Mouse (Mus musculus) kidney, postnatal 10 days (tissue): ENCODE data around the gene Slc25a33.
"Not testable (repeated sequence)": the region's sequence is repeated elsewhere in the genome, so short reads cannot be mapped to it uniquely, and the experiment has no call there.

Experiments
- DNase-seq: peaks from one replicate; pipeline ENCODE4 v3.0.0; 2021; ENCODE audit warnings: mixed read lengths

Slc25a33 gene

GRCm38 (mm10) chr4:149793156-149794009, 19.3 kb upstream of the Slc25a33 start:
- peak; percentile 53 for DNase-seq

GRCm38 (mm10) chr4:149792159-149792800, 18.2 kb upstream of the Slc25a33 start:
- peak; percentile 64 for DNase-seq

- peak; percentile 31 for DNase-seq
Measured at GRCm38 (mm10) chr4:149791470-149791869, 17.4 kb upstream of the Slc25a33 start.

GRCm38 (mm10) chr4:149790969-149791368, 16.9 kb upstream of the Slc25a33 start:
- no peak for DNase-seq

GRCm38 (mm10) chr4:149790546-149790945, 16.5 kb upstream of the Slc25a33 start:
- no peak for DNase-seq

GRCm38 (mm10) chr4:149789421-149790194, 15.5 kb upstream of the Slc25a33 start:
- peak; percentile 40 for DNase-seq

- DNase-seq, result no peak
Measured at GRCm38 (mm10) chr4:149784901-149785300, 10.8 kb upstream of the Slc25a33 start.

- DNase-seq, result no peak
Measured at GRCm38 (mm10) chr4:149784371-149784770, 10.3 kb upstream of the Slc25a33 start.

- peak; percentile 56 for DNase-seq
Measured at GRCm38 (mm10) chr4:149782975-149783374, 8.9 kb upstream of the Slc25a33 start.

GRCm38 (mm10) chr4:149780565-149781356, 6.7 kb upstream of the Slc25a33 start:
- no peak for DNase-seq

- no peak for DNase-seq
Measured at GRCm38 (mm10) chr4:149779966-149780365, 5.9 kb upstream of the Slc25a33 start.

GRCm38 (mm10) chr4:149777126-149777525, 3.0 kb upstream of the Slc25a33 start:
- DNase-seq, result peak; percentile 45

GRCm38 (mm10) chr4:149775760-149776362, 1.8 kb upstream of the Slc25a33 start:
- no peak for DNase-seq

GRCm38 (mm10) chr4:149775330-149775729, 1.3 kb upstream of the Slc25a33 start:
- DNase-seq, result peak; percentile 72

GRCm38 (mm10) chr4:149773408-149774093, 526 bp downstream of the Slc25a33 start:
- peak; percentile 67 for DNase-seq

GRCm38 (mm10) chr4:149772394-149772793, 1.7 kb downstream of the Slc25a33 start:
- peak; percentile 49 for DNase-seq

GRCm38 (mm10) chr4:149765201-149765600, 8.9 kb downstream of the Slc25a33 start:
- no peak for DNase-seq

- DNase-seq, result no peak
Measured at GRCm38 (mm10) chr4:149763335-149763734, 10.7 kb downstream of the Slc25a33 start.

GRCm38 (mm10) chr4:149759517-149759916, 14.6 kb downstream of the Slc25a33 start:
- DNase-seq, result no peak

GRCm38 (mm10) chr4:149758423-149758822, 15.7 kb downstream of the Slc25a33 start:
- peak; percentile 58 for DNase-seq

- DNase-seq, result not testable (repeated sequence)
Measured at GRCm38 (mm10) chr4:149756546-149756945, 17.5 kb downstream of the Slc25a33 start.
